Mouse (Mus musculus): Measurements from ENCODE around the gene Nell2. TPM values are rescaled to one million over a fixed set of nuclear protein-coding genes. Genes with fewer than 3 reads are reported as not detected.
"Not testable (repeated sequence)": the region's sequence is repeated elsewhere in the genome, so short reads cannot be mapped to it uniquely, and the experiment has no call there.

Nell2 gene
- polyA plus RNA-seq, 1 experiment from 2014 or later = 203 TPM

GRCm38 (mm10) chr15:95525997-95526396, 2.4 kb downstream of the Nell2 start:
- peak overlapping the region; percentile 81; the same call in 1 of the 2 replicates for H3K9ac ChIP-seq
- 7% methylated on average over 5 of the region's 5 CpGs for WGBS
- H3K4me1 ChIP-seq = peaks cover 13% of the 10 kb centered on the region
- peak overlapping the region; percentile 86 for H3K4me2 ChIP-seq
- no peaks in the 10 kb centered on the region for H3K36me3 ChIP-seq (replicated peaks)
- H3K4me3 ChIP-seq = peak overlapping the region; percentile 61
- no peak for ATAC-seq (replicated peaks)
- peak overlapping the region; percentile 55; the same call in 1 of the 2 replicates for H3K27ac ChIP-seq
- no peaks in the 10 kb centered on the region for H3K27me3 ChIP-seq (replicated peaks)
- H3K9me3 ChIP-seq = no peaks in the 10 kb centered on the region

GRCm38 (mm10) chr15:95518204-95518603, 10.2 kb downstream of the Nell2 start:
- Histone ChIP-seq H3K36me3 (replicated peaks) (no peaks in the 10 kb centered on the region), H3K9me3 (no peaks in the 10 kb centered on the region), H3K27me3 (replicated peaks) (no peaks in the 10 kb centered on the region), H3K4me3 (no peak overlapping the region), H3K27ac (no peak overlapping the region), H3K4me1 (no peaks in the 10 kb centered on the region), H3K9ac (no peak overlapping the region), H3K4me2 (no peak overlapping the region)
- ATAC-seq (replicated peaks) = no peak
- WGBS = 74% methylated on average over 3 of the region's 3 CpGs

- WGBS = 91% methylated on average over 2 of the region's 2 CpGs
Measured at GRCm38 (mm10) chr15:95513306-95513705, 15.1 kb downstream of the Nell2 start.

GRCm38 (mm10) chr15:95495666-95496065, 32.7 kb downstream of the Nell2 start:
- Histone ChIP-seq H3K4me2 (no peak overlapping the region), H3K27me3 (replicated peaks) (no peaks in the 10 kb centered on the region), H3K4me1 (no peaks in the 10 kb centered on the region), H3K27ac (no peak overlapping the region), H3K36me3 (replicated peaks) (no peaks in the 10 kb centered on the region), H3K9ac (no peak overlapping the region), H3K9me3 (no peaks in the 10 kb centered on the region), H3K4me3 (no peak overlapping the region)
- ATAC-seq (replicated peaks) = no peak
- 84% methylated on average over 4 of the region's 4 CpGs for WGBS

More at GRCm38 (mm10) chr15:95513306-95513705, 15.1 kb downstream of the Nell2 start:
- not testable (repeated sequence) for H3K4me1 ChIP-seq; H3K27me3 ChIP-seq (replicated peaks); H3K27ac ChIP-seq; H3K9ac ChIP-seq; H3K4me3 ChIP-seq; H3K9me3 ChIP-seq; H3K4me2 ChIP-seq; H3K36me3 ChIP-seq (replicated peaks); ATAC-seq (replicated peaks)

GRCm38 (mm10) chr15:95495193-95495592, 33.2 kb downstream of the Nell2 start:
- Histone ChIP-seq H3K9ac (no peak overlapping the region), H3K4me2 (no peak overlapping the region), H3K36me3 (replicated peaks) (no peaks in the 10 kb centered on the region), H3K9me3 (no peaks in the 10 kb centered on the region), H3K27ac (no peak overlapping the region), H3K4me3 (no peak overlapping the region), H3K27me3 (replicated peaks) (no peaks in the 10 kb centered on the region), H3K4me1 (no peaks in the 10 kb centered on the region)
- ATAC-seq (replicated peaks) = no peak
- WGBS = 88% methylated on average over 8 of the region's 8 CpGs

GRCm38 (mm10) chr15:95492201-95492600, 36.2 kb downstream of the Nell2 start:
- 71% methylated on average over 5 of the region's 5 CpGs for WGBS

GRCm38 (mm10) chr15:95489174-95489573, 39.2 kb downstream of the Nell2 start:
- H3K27ac ChIP-seq = no peak overlapping the region
- H3K27me3 ChIP-seq (replicated peaks) = no peaks in the 10 kb centered on the region
- H3K4me1 ChIP-seq = no peaks in the 10 kb centered on the region
- no peaks in the 10 kb centered on the region for H3K9me3 ChIP-seq
- no peak overlapping the region for H3K4me2 ChIP-seq
- no peak overlapping the region for H3K4me3 ChIP-seq
- 58% methylated on average over 4 of the region's 4 CpGs for WGBS
- no peak overlapping the region for H3K9ac ChIP-seq
- no peaks in the 10 kb centered on the region for H3K36me3 ChIP-seq (replicated peaks)
- ATAC-seq (replicated peaks) = no peak

More at GRCm38 (mm10) chr15:95492201-95492600, 36.2 kb downstream of the Nell2 start:
- H3K36me3 ChIP-seq (replicated peaks) = no peaks in the 10 kb centered on the region
- no peaks in the 10 kb centered on the region for H3K9me3 ChIP-seq
- no peak overlapping the region for H3K4me2 ChIP-seq
- no peak overlapping the region for H3K27ac ChIP-seq
- no peak overlapping the region for H3K4me3 ChIP-seq
- no peak for ATAC-seq (replicated peaks)
- H3K9ac ChIP-seq = no peak overlapping the region
- no peaks in the 10 kb centered on the region for H3K4me1 ChIP-seq
- no peaks in the 10 kb centered on the region for H3K27me3 ChIP-seq (replicated peaks)

- no peak overlapping the region for H3K4me2 ChIP-seq
- 88% methylated on average over 5 of the region's 5 CpGs for WGBS
- no peaks in the 10 kb centered on the region for H3K4me1 ChIP-seq
- H3K4me3 ChIP-seq = no peak overlapping the region
- no peaks in the 10 kb centered on the region for H3K36me3 ChIP-seq (replicated peaks)
- H3K9ac ChIP-seq = no peak overlapping the region
- no peaks in the 10 kb centered on the region for H3K9me3 ChIP-seq
- no peak overlapping the region for H3K27ac ChIP-seq
- H3K27me3 ChIP-seq (replicated peaks) = no peaks in the 10 kb centered on the region
- ATAC-seq (replicated peaks) = no peak
Measured at GRCm38 (mm10) chr15:95487961-95488360, 40.4 kb downstream of the Nell2 start.

- no peaks in the 10 kb centered on the region for H3K27me3 ChIP-seq (replicated peaks)
- WGBS = 67% methylated on average over 9 of the region's 9 CpGs
- no peak overlapping the region for H3K4me2 ChIP-seq
- H3K36me3 ChIP-seq (replicated peaks) = no peaks in the 10 kb centered on the region
- no peaks in the 10 kb centered on the region for H3K4me1 ChIP-seq
- H3K9ac ChIP-seq = no peak overlapping the region
- no peaks in the 10 kb centered on the region for H3K9me3 ChIP-seq
- no peak overlapping the region for H3K4me3 ChIP-seq
- ATAC-seq (replicated peaks) = no peak
- H3K27ac ChIP-seq = no peak overlapping the region
Measured at GRCm38 (mm10) chr15:95482002-95482401, 46.4 kb downstream of the Nell2 start.

- no peak overlapping the region for H3K27ac ChIP-seq
- 81% methylated on average over 4 of the region's 4 CpGs for WGBS
- no peak overlapping the region for H3K4me2 ChIP-seq
- H3K9me3 ChIP-seq = no peaks in the 10 kb centered on the region
- H3K4me3 ChIP-seq = no peak overlapping the region
- H3K27me3 ChIP-seq (replicated peaks) = no peaks in the 10 kb centered on the region
- no peak overlapping the region for H3K9ac ChIP-seq
- no peaks in the 10 kb centered on the region for H3K4me1 ChIP-seq
- ATAC-seq (replicated peaks) = no peak
- H3K36me3 ChIP-seq (replicated peaks) = no peaks in the 10 kb centered on the region
Measured at GRCm38 (mm10) chr15:95481585-95481984, 46.8 kb downstream of the Nell2 start.

GRCm38 (mm10) chr15:95476440-95476839, 51.9 kb downstream of the Nell2 start:
- ATAC-seq (replicated peaks) = no peak
- 92% methylated on average over 3 of the region's 3 CpGs for WGBS
- H3K9ac ChIP-seq = no peak overlapping the region

GRCm38 (mm10) chr15:95473976-95474375, 54.4 kb downstream of the Nell2 start:
- H3K27me3 ChIP-seq (replicated peaks) = no peaks in the 10 kb centered on the region
- no peak for ATAC-seq (replicated peaks)
- no peak overlapping the region for H3K27ac ChIP-seq
- H3K36me3 ChIP-seq (replicated peaks) = no peaks in the 10 kb centered on the region
- no peaks in the 10 kb centered on the region for H3K9me3 ChIP-seq
- 88% methylated on average over 6 of the region's 6 CpGs for WGBS
- H3K4me1 ChIP-seq = no peaks in the 10 kb centered on the region
- no peak overlapping the region for H3K9ac ChIP-seq
- no peak overlapping the region for H3K4me2 ChIP-seq
- no peak overlapping the region for H3K4me3 ChIP-seq

More at GRCm38 (mm10) chr15:95476440-95476839, 51.9 kb downstream of the Nell2 start:
- Histone ChIP-seq H3K9me3 (no peaks in the 10 kb centered on the region), H3K27me3 (replicated peaks) (no peaks in the 10 kb centered on the region), H3K4me3 (no peak overlapping the region), H3K4me1 (no peaks in the 10 kb centered on the region), H3K27ac (no peak overlapping the region), H3K4me2 (no peak overlapping the region), H3K36me3 (replicated peaks) (no peaks in the 10 kb centered on the region)

GRCm38 (mm10) chr15:95467195-95467594, 61.2 kb downstream of the Nell2 start:
- no peak overlapping the region for H3K4me2 ChIP-seq
- no peaks in the 10 kb centered on the region for H3K27me3 ChIP-seq (replicated peaks)
- H3K9me3 ChIP-seq = no peaks in the 10 kb centered on the region
- no peaks in the 10 kb centered on the region for H3K36me3 ChIP-seq (replicated peaks)
- ATAC-seq (replicated peaks) = no peak
- no peak overlapping the region for H3K9ac ChIP-seq
- no peak overlapping the region for H3K27ac ChIP-seq
- WGBS = 62% methylated on average over 6 of the region's 6 CpGs
- H3K4me1 ChIP-seq = peaks cover 4% of the 10 kb centered on the region; the same call in 1 of the 2 replicates
- no peak overlapping the region for H3K4me3 ChIP-seq
